Mouse (Mus musculus) heart, postnatal 36 days (tissue): ENCODE results near the gene Trafd1. TPM values are rescaled to one million over a fixed set of nuclear protein-coding genes. Genes with fewer than 3 reads are reported as not detected.
A peak's percentile ranks its signal among the peaks of the same experiment; 100 is the strongest.
"Not testable (repeated sequence)": the region's sequence is repeated elsewhere in the genome, so short reads cannot be mapped to it uniquely, and the experiment has no call there.

Experiments
- DNase-seq, 2 experiments: peaks; one replicate each; pipeline ENCODE4 v3.0.0; 2021 to 2022
- intact Hi-C: fragments of 180-260 bp; cut with DNase I; formaldehyde crosslinking; loops from one replicate; pipeline ENCODE4 v1.15.1; 2025
- total RNA-seq, 2 experiments: library from RNA; stranded (reverse); gene quantifications; 2 replicates each; pipeline ENCODE4 v1.2.3; 2021

Gene Trafd1
- total RNA-seq, 2 experiments from 2014 or later: 60.7 to 65.0 TPM

DNA sequence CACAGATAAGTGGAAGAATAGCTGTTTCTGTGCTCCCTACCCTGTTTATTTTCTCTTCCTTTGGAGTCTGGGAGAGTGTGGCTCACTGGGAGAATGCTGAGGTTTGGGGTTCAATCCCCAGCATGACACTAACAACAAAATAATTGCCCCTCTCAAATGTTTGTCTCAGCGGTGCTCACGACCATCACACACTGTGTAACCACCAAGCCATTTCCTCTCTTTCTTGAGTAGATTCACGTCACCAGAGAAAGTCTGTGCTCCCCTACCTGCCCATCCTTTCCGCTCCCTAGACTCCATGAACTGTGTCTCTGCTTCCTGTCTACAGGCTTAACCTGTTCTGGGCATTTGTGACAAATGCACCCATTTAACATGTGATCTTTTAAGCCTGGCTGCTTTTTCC, 50.0 kb downstream of the Trafd1 start:
- intact Hi-C loops: no loop called here
- no peak for DNase-seq

- intact Hi-C loops: no loop called here
- DNase-seq: no peak
These were observed 51.0 kb downstream of the Trafd1 start for GRCm38 (mm10) chr5:121334454-121334853.

DNA sequence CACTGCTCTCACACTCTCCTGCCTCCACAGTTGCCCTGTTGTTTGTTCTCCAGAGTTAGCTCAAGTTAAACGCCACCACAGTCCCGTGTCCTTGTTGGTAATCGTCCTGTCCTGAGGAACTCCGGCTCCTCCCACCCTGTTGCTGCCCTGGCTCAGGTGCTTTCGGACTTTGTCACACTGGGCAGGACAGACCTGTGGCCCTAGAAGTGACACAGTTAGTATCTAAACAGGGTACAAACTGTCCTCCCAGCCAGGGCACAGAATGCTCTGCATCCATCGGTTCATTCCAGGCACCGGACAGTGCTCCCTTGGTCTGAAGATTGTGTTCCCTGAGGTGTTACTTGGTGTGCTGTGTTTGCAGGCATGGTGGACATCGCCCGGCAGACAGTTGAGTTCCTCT, 51.5 kb downstream of the Trafd1 start:
- no peak for DNase-seq
- intact Hi-C loops: no loop called here

DNA sequence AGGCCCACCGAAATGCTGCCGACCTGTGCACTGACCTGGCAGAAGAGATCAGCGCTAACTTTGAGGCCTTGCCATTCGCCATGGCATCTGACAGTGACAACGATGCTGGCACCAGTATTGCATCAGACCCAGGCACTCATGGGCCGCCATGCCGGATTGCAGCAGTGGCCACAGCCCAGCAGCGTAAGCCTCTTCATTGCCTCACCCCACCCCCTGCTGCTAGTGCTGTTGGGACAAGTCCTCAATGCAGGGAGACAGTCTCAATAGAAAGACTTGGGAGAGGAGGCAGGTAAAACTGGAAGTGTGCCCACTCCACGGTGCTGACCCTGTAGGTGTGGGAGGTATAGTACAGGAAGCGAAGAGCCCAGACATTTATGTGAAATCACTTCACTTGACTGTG, 53.7 kb downstream of the Trafd1 start:
- no peak for DNase-seq
- intact Hi-C loops: no loop called here

GRCm38 (mm10) chr5:121330154-121330816, 55.1 kb downstream of the Trafd1 start:
- intact Hi-C loops: not testable (repeated sequence)
- peak in 1 of 2 experiments; percentile 9 for DNase-seq

GRCm38 (mm10) chr5:121329333-121330058, 55.9 kb downstream of the Trafd1 start:
- DNase-seq: peak; percentile 19 to 30
- intact Hi-C loops: no loop called here

- intact Hi-C loops: no loop called here
- DNase-seq: no peak
These were observed 59.2 kb downstream of the Trafd1 start for GRCm38 (mm10) chr5:121326079-121326805.

Other genes with a start within 250 kb of the Trafd1 start
- gene Ptpn11, start 194.2 kb downstream of the Trafd1 start, total RNA-seq: 100 to 1,000 TPM; 166 to 210 TPM
- gene Rpl6, start 181.2 kb downstream of the Trafd1 start, total RNA-seq: 100 to 1,000 TPM; 519 to 543 TPM
- 10 to 100 TPM; 21.1 to 24.4 TPM for gene Hectd4, start 165.4 kb downstream of the Trafd1 start, total RNA-seq
- gene Naa25, start 12.3 kb upstream of the Trafd1 start, total RNA-seq: 10 to 100 TPM; 20.8 to 23.5 TPM
- gene Tmem116, start 66.3 kb upstream of the Trafd1 start, total RNA-seq: 10 to 100 TPM; 11.9 to 12.4 TPM
- gene Erp29, start 66.9 kb upstream of the Trafd1 start, total RNA-seq: 10 to 100 TPM; 71.5 to 78.6 TPM
- gene Adam1b, start 117.8 kb upstream of the Trafd1 start, total RNA-seq: not detected
- gene Adam1a, start 159.8 kb upstream of the Trafd1 start, total RNA-seq: 1 to 10 TPM; 1.8 to 1.9 TPM
- not detected for gene Gm42878, start 159.8 kb upstream of the Trafd1 start, total RNA-seq
- gene Mapkapk5, start 160.3 kb upstream of the Trafd1 start, total RNA-seq: 10 to 100 TPM; 85.1 to 89.3 TPM
- 100 to 1,000 TPM; 263 to 319 TPM for gene Aldh2, start 208.2 kb upstream of the Trafd1 start, total RNA-seq
- gene Acad12, start 233.3 kb upstream of the Trafd1 start, total RNA-seq: 10 to 100 TPM; 64.8 to 73.6 TPM